Mouse (Mus musculus): ENCODE data around the gene Bcat2. TPM values are rescaled to one million over a fixed set of nuclear protein-coding genes. Genes with fewer than 3 reads are reported as not detected.
A peak's percentile ranks its signal among the peaks of the same experiment; 100 is the strongest.

The Bcat2 gene
- total and polyA plus RNA-seq, 2 experiments from 2014 or later: 13.7 to 20.2 TPM

DNA sequence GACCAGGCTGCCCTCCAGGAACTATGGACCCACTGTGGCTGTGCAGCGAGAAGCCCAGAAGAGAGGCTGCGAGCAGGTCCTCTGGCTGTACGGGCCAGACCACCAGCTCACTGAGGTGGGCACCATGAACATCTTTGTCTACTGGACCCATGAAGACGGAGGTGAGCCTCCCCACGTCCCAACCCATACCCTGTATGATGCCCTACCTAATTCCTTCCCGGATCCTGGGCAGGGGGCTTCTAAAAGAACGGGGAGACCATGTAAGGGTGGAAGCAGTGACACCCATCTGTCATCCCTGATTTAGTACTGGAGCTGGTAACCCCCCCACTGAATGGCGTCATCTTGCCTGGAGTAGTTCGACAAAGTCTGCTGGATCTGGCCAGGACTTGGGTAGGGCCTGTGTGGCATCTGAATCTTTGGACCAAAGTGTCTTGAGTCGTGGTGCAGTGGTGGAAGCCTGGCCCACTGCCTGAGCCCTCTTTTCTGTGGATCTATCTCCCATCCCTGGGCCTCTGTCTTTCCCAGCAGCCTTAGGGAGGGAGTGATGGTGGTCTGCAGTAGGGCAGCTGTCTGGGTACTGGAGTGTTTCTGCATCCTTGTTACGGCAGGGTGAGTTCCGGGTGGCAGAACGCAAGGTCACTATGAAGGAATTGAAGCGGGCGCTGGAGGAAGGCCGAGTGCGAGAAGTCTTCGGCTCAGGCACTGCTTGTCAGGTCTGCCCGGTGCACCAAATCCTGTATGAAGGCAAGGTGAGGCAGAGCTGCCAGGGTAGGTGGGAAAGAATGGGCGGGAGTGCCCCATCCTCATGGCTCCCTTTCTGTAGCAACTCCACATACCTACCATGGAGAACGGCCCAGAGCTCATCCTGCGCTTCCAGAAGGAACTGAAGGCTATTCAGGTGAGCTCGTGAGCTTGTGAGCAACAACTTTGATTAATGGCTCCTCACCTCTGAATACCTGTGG lies 18.0 kb downstream of the Bcat2 start:
- H3K36me3 ChIP-seq (ENCODE audit: insufficient read depth): peaks cover 21% of the 10 kb centered on the region
- no peak overlapping the region for H3K4me2 ChIP-seq (ENCODE audit: low read depth)
- H3K27me3 ChIP-seq (ENCODE audit: insufficient read depth, low read length): no peaks in the 10 kb centered on the region
- no peak for TF ChIP-seq CTCF (IDR thresholded peaks at IDR 0.05; ENCODE audit: low read depth)
- WGBS: 95% methylated on average over 23 of the region's 23 CpGs
- H3K9ac ChIP-seq: no peak overlapping the region
- no peak overlapping the region for H3K4me3 ChIP-seq (ENCODE audit: low read depth, low read length)
- ATAC-seq: no peak
- no peak overlapping the region for H3K27ac ChIP-seq (ENCODE audit: low read depth, low read length)
- DNase-seq: no peak
- H3K4me1 ChIP-seq (ENCODE audit: insufficient read depth): no peaks in the 10 kb centered on the region
- H3K9me3 ChIP-seq (ENCODE audit: low read length): no peaks in the 10 kb centered on the region

DNA sequence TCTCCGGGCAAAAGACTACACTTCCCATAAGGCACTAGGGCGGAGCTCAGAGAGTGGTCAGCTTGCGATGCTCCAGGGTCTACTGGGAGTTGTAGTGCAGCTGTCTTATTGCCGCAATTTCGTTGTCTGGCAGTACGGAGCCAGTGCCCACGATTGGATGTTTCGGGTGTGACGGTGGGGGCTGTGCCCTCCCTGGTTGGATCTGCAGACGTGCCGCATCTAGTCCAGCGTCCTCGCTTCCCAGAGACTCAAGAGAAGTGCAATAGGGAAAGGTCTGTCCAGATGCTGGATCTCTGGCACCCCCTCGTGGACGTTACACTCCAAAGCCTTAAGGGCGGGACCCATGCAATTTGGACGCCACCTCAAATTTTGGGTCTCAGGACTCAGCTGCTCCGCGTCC lies 19.2 kb downstream of the Bcat2 start:
- H3K9me3 ChIP-seq (ENCODE audit: low read length): no peaks in the 10 kb centered on the region
- DNase-seq (peak; percentile 98), ATAC-seq (peak; percentile 100)
- peak overlapping the region; percentile 75 for H3K27ac ChIP-seq (ENCODE audit: low read depth, low read length)
- H3K4me1 ChIP-seq (ENCODE audit: insufficient read depth): no peaks in the 10 kb centered on the region
- H3K4me2 ChIP-seq (ENCODE audit: low read depth): peak overlapping the region; percentile 56
- H3K4me3 ChIP-seq (ENCODE audit: low read depth, low read length): peak overlapping the region; percentile 33
- peaks cover 17% of the 10 kb centered on the region for H3K36me3 ChIP-seq (ENCODE audit: insufficient read depth)
- peak overlapping the region; percentile 51 for H3K9ac ChIP-seq
- no peaks in the 10 kb centered on the region for H3K27me3 ChIP-seq (ENCODE audit: insufficient read depth, low read length)
- 3% methylated on average over 19 of the region's 19 CpGs for WGBS
- TF ChIP-seq CTCF (IDR thresholded peaks at IDR 0.05; ENCODE audit: low read depth): peak; percentile 88

DNA sequence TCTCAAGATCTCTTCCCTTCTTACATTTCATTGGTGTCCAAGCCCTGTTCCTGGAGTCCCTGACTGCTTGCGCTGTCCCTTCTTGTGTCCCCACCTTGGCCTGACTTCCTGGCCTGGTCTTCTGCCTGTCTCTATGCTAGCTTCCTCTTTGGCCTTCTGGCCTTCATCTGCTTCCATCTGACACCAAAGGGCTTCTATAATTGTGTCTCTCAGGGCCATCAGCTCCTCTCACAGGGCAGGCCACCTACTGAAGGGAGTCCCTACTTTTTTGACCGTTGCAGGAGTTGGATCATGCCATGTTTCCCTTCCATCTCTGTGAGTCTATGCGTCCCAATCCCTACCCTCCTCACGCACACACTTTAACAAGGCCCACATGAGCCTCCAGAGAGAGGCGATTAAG lies 19.9 kb downstream of the Bcat2 start:
- no peak for TF ChIP-seq CTCF (IDR thresholded peaks at IDR 0.05; ENCODE audit: low read depth)
- DNase-seq (no peak), ATAC-seq (no peak)
- H3K4me2 ChIP-seq (ENCODE audit: low read depth): no peak overlapping the region
- WGBS: 99% methylated on average over 5 of the region's 5 CpGs
- no peaks in the 10 kb centered on the region for H3K9me3 ChIP-seq (ENCODE audit: low read length)
- H3K27ac ChIP-seq (ENCODE audit: low read depth, low read length): peak overlapping the region; percentile 24; the same call in 1 of the 2 replicates
- H3K9ac ChIP-seq: 0 out of 2 replicates have a peak overlapping the region, but pooled peaks have one; percentile 4
- H3K4me1 ChIP-seq (ENCODE audit: insufficient read depth): no peaks in the 10 kb centered on the region
- no peak overlapping the region for H3K4me3 ChIP-seq (ENCODE audit: low read depth, low read length)
- no peaks in the 10 kb centered on the region for H3K27me3 ChIP-seq (ENCODE audit: insufficient read depth, low read length)
- peaks cover 13% of the 10 kb centered on the region for H3K36me3 ChIP-seq (ENCODE audit: insufficient read depth)

DNA sequence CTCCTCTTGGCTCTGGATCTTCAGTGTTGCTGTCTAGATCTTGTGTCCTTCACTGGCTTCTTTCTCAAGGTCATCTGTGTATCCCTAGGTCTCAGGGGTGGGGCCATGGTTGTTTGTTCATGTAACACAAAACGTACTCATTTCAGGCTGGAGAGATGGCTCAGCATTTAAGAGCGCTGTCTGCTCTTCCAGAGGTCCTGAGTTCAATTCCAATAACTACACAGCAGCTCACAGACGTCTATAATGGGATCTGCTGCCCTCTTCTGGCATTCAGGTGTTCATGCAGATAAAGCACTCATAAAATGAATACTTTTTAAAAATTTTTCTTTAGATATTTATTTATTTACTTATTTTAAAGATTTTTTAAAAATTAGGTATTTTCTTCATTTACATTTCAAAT lies 20.9 kb downstream of the Bcat2 start:
- no peak for ATAC-seq
- no peaks in the 10 kb centered on the region for H3K4me1 ChIP-seq (ENCODE audit: insufficient read depth)
- no peaks in the 10 kb centered on the region for H3K9me3 ChIP-seq (ENCODE audit: low read length)
- no peak overlapping the region for H3K4me2 ChIP-seq (ENCODE audit: low read depth)
- peaks cover 3% of the 10 kb centered on the region for H3K36me3 ChIP-seq (ENCODE audit: insufficient read depth)
- no peaks in the 10 kb centered on the region for H3K27me3 ChIP-seq (ENCODE audit: insufficient read depth, low read length)
- WGBS: 64% methylated on average over 3 of the region's 3 CpGs
- peak; percentile 30 for TF ChIP-seq CTCF (IDR thresholded peaks at IDR 0.05; ENCODE audit: low read depth)
- no peak for DNase-seq
- H3K9ac ChIP-seq: no peak overlapping the region
- H3K27ac ChIP-seq (ENCODE audit: low read depth, low read length): no peak overlapping the region
- H3K4me3 ChIP-seq (ENCODE audit: low read depth, low read length): no peak overlapping the region

DNA sequence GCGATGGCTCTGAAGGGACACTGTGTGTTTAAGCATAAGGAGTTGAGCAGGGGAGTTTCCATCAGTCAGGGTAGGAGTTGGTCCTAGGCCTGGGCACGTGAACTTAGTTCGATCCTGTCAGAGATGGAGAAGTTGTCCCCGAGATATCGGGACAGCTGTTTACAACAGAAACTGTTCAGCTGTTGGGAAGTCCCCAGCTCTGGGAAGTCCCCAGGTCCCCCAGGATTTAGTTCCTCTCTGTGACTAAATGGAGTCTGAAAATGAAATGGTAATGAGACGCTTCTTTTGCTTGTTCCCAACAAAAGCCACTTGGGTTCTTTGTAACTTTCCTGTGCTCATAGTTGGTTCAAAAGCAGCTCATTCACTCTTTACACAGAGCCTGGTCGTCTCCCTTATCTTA lies 21.9 kb downstream of the Bcat2 start:
- TF ChIP-seq CTCF (IDR thresholded peaks at IDR 0.05; ENCODE audit: low read depth): no peak
- no peak overlapping the region for H3K4me3 ChIP-seq (ENCODE audit: low read depth, low read length)
- DNase-seq (no peak), ATAC-seq (no peak)
- H3K9me3 ChIP-seq (ENCODE audit: low read length): no peaks in the 10 kb centered on the region
- no peak overlapping the region for H3K4me2 ChIP-seq (ENCODE audit: low read depth)
- 79% methylated on average over 7 of the region's 7 CpGs for WGBS
- no peak overlapping the region for H3K27ac ChIP-seq (ENCODE audit: low read depth, low read length)
- H3K36me3 ChIP-seq (ENCODE audit: insufficient read depth): no peaks in the 10 kb centered on the region
- no peaks in the 10 kb centered on the region for H3K4me1 ChIP-seq (ENCODE audit: insufficient read depth)
- no peaks in the 10 kb centered on the region for H3K27me3 ChIP-seq (ENCODE audit: insufficient read depth, low read length)
- no peak overlapping the region for H3K9ac ChIP-seq

DNA sequence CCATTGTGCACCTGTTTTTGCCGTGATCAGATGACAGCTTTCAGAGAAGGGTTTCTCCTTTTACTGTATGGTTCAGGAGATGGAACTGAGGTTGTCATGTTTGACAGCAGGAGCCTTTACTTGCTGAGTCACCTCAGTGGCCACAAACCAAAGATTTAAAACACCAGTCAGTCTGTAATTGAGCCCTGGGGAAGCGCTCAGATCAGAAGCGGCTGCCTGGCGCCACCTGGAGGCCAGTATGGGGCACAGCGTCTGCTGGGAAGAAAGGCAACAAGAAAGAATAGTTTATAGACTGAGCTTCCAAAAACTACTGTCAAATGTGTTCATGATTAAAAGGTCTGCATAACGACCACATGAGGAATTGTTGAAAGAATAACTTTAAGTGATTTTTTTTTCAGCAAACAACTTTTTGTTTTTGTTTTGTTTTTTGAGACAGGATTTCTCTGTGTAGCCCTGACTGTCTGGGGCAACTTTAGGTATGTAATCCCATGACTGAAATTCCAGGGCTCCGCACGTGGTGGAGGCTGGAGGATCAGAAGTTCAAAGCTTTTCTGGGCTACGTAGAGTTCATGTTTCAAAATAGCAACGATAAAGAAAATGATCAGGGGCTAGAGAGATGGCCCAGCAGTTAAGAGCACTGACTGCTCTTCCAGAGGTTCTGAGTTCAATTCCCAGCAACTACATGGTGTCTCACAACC lies 23.3 kb downstream of the Bcat2 start:
- H3K9me3 ChIP-seq (ENCODE audit: low read length): no peaks in the 10 kb centered on the region
- ATAC-seq (no peak), DNase-seq (peak; percentile 81)
- H3K9ac ChIP-seq: no peak overlapping the region
- H3K4me1 ChIP-seq (ENCODE audit: insufficient read depth): no peaks in the 10 kb centered on the region
- H3K36me3 ChIP-seq (ENCODE audit: insufficient read depth): no peaks in the 10 kb centered on the region
- no peak overlapping the region for H3K27ac ChIP-seq (ENCODE audit: low read depth, low read length)
- WGBS: 24% methylated on average over 10 of the region's 10 CpGs
- no peak overlapping the region for H3K4me2 ChIP-seq (ENCODE audit: low read depth)
- peak; percentile 89 for TF ChIP-seq CTCF (IDR thresholded peaks at IDR 0.05; ENCODE audit: low read depth)
- H3K4me3 ChIP-seq (ENCODE audit: low read depth, low read length): no peak overlapping the region
- H3K27me3 ChIP-seq (ENCODE audit: insufficient read depth, low read length): no peaks in the 10 kb centered on the region

DNA sequence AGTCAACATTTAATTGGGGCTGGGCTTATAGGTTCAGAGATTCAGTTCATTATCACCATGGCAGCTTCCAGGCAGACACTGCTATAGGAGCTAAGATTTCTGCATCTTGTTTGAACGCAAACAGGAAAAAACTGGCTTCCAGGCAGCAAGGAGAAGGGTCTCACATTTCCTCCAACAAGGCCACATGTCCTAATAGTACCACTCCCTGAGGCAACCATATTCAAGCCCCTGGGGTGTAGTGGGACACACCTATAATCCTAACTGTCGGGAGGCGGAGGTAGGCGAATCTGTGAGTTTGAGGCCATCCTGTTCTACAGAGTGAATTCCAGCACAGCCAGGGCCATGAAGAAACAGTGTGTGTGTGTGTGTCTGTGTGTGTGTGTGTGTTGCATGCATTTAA lies 25.2 kb downstream of the Bcat2 start:
- Histone ChIP-seq H3K4me2 (ENCODE audit: low read depth) (no peak overlapping the region), H3K4me3 (ENCODE audit: low read depth, low read length) (no peak overlapping the region), H3K4me1 (ENCODE audit: insufficient read depth) (no peaks in the 10 kb centered on the region), H3K9me3 (ENCODE audit: low read length) (no peaks in the 10 kb centered on the region), H3K27me3 (ENCODE audit: insufficient read depth, low read length) (no peaks in the 10 kb centered on the region), H3K27ac (ENCODE audit: low read depth, low read length) (no peak overlapping the region), H3K36me3 (ENCODE audit: insufficient read depth) (no peaks in the 10 kb centered on the region), H3K9ac (no peak overlapping the region)
- ATAC-seq: no peak
- no peak for TF ChIP-seq CTCF (IDR thresholded peaks at IDR 0.05; ENCODE audit: low read depth)
- WGBS: 83% methylated on average over 4 of the region's 4 CpGs
- DNase-seq: no peak

All from forebrain, postnatal 0 days (tissue).